Mouse (Mus musculus): ENCODE results near the gene Prune1. TPM values are rescaled to one million over a fixed set of nuclear protein-coding genes. Genes with fewer than 3 reads are reported as not detected.
A peak's percentile ranks its signal among the peaks of the same experiment; 100 is the strongest.

Gene Prune1
- polyA plus RNA-seq, 1 experiment from 2014 or later: 24.5 TPM

- no peak overlapping the region for H3K27ac ChIP-seq (replicated peaks)
- peaks cover 11% of the 10 kb centered on the region for H3K36me3 ChIP-seq
- ATAC-seq (ENCODE audit: extremely low read depth, insufficient number of reproducible peaks, low FRiP score, low TSS enrichment): no peak
- 67% methylated on average over 3 of the region's 3 CpGs for WGBS
- no peak overlapping the region for H3K4me2 ChIP-seq
- no peaks in the 10 kb centered on the region for H3K9me3 ChIP-seq
- no peaks in the 10 kb centered on the region for H3K27me3 ChIP-seq (replicated peaks)
- H3K4me1 ChIP-seq: peaks cover 8% of the 10 kb centered on the region
- no peak overlapping the region for H3K9ac ChIP-seq
- H3K4me3 ChIP-seq: no peak overlapping the region
Observed at GRCm38 (mm10) chr3:95301204-95301796, 19.4 kb upstream of the Prune1 start.

- peaks cover 39% of the 10 kb centered on the region for H3K36me3 ChIP-seq
- H3K4me3 ChIP-seq: no peak overlapping the region
- H3K27ac ChIP-seq (replicated peaks): no peak overlapping the region
- H3K4me1 ChIP-seq: peaks cover 14% of the 10 kb centered on the region
- H3K27me3 ChIP-seq (replicated peaks): no peaks in the 10 kb centered on the region
- no peaks in the 10 kb centered on the region for H3K9me3 ChIP-seq
- no peak overlapping the region for H3K4me2 ChIP-seq
- no peak overlapping the region for H3K9ac ChIP-seq
- 57% methylated on average over 7 of the region's 7 CpGs for WGBS
- no peak for ATAC-seq (ENCODE audit: extremely low read depth, insufficient number of reproducible peaks, low FRiP score, low TSS enrichment)
Observed at GRCm38 (mm10) chr3:95298018-95298417, 16.1 kb upstream of the Prune1 start.

DNA sequence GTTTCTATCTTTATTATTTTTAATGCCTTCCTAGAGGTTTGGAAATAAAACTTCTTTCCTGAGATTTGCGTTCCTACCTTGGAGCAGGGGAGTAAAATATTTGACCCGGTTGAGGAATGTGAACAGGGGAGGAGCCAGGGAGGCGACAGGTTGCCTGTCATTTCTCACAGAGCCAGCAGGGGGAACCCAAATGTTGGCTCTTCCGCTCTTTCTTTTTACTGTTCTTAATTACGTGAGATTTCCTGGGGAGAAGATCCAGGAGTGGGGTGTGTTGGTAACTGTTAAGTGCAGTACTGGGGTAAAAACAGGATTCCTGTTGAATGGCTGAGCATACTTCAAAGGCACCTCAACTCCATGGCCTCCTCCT, 14.2 kb upstream of the Prune1 start:
- no peak overlapping the region for H3K4me3 ChIP-seq
- H3K36me3 ChIP-seq: peaks cover 57% of the 10 kb centered on the region
- 11% methylated on average over 5 of the region's 5 CpGs for WGBS
- no peaks in the 10 kb centered on the region for H3K27me3 ChIP-seq (replicated peaks)
- H3K4me1 ChIP-seq: peaks cover 14% of the 10 kb centered on the region
- no peaks in the 10 kb centered on the region for H3K9me3 ChIP-seq
- H3K9ac ChIP-seq: no peak overlapping the region
- ATAC-seq (ENCODE audit: extremely low read depth, insufficient number of reproducible peaks, low FRiP score, low TSS enrichment): no peak
- H3K4me2 ChIP-seq: 0 out of 2 replicates have a peak overlapping the region, but pooled peaks have one; percentile 22
- no peak overlapping the region for H3K27ac ChIP-seq (replicated peaks)

- peaks cover 14% of the 10 kb centered on the region for H3K4me1 ChIP-seq
- H3K4me3 ChIP-seq: no peak overlapping the region
- no peaks in the 10 kb centered on the region for H3K27me3 ChIP-seq (replicated peaks)
- ATAC-seq (ENCODE audit: extremely low read depth, insufficient number of reproducible peaks, low FRiP score, low TSS enrichment): peak; percentile 23; the same call in 1 of the 2 replicates
- no peak overlapping the region for H3K9ac ChIP-seq
- no peaks in the 10 kb centered on the region for H3K9me3 ChIP-seq
- 75% methylated on average over 11 of the region's 11 CpGs for WGBS
- 0 out of 2 replicates have a peak overlapping the region, but pooled peaks have one; percentile 22 for H3K4me2 ChIP-seq
- H3K36me3 ChIP-seq: peaks cover 62% of the 10 kb centered on the region
- no peak overlapping the region for H3K27ac ChIP-seq (replicated peaks)
Observed at GRCm38 (mm10) chr3:95295321-95296102, 13.6 kb upstream of the Prune1 start.

- Histone ChIP-seq H3K9ac (no peak overlapping the region), H3K4me2 (no peak overlapping the region), H3K27ac (replicated peaks) (no peak overlapping the region), H3K4me1 (peaks cover 14% of the 10 kb centered on the region), H3K4me3 (no peak overlapping the region), H3K9me3 (no peaks in the 10 kb centered on the region), H3K36me3 (peaks cover 70% of the 10 kb centered on the region), H3K27me3 (replicated peaks) (no peaks in the 10 kb centered on the region)
- WGBS: 79% methylated on average over 5 of the region's 5 CpGs
- no peak for ATAC-seq (ENCODE audit: extremely low read depth, insufficient number of reproducible peaks, low FRiP score, low TSS enrichment)
Observed at GRCm38 (mm10) chr3:95294718-95295117, 12.8 kb upstream of the Prune1 start.

- no peak overlapping the region for H3K9ac ChIP-seq
- ATAC-seq (ENCODE audit: extremely low read depth, insufficient number of reproducible peaks, low FRiP score, low TSS enrichment): no peak
- H3K27me3 ChIP-seq (replicated peaks): no peaks in the 10 kb centered on the region
- WGBS: 86% methylated on average over 7 of the region's 7 CpGs
- no peak overlapping the region for H3K4me3 ChIP-seq
- H3K4me2 ChIP-seq: no peak overlapping the region
- H3K36me3 ChIP-seq: peaks cover 74% of the 10 kb centered on the region
- H3K27ac ChIP-seq (replicated peaks): no peak overlapping the region
- peaks cover 14% of the 10 kb centered on the region for H3K4me1 ChIP-seq
- H3K9me3 ChIP-seq: no peaks in the 10 kb centered on the region
Observed at GRCm38 (mm10) chr3:95294316-95294715, 12.4 kb upstream of the Prune1 start.

DNA sequence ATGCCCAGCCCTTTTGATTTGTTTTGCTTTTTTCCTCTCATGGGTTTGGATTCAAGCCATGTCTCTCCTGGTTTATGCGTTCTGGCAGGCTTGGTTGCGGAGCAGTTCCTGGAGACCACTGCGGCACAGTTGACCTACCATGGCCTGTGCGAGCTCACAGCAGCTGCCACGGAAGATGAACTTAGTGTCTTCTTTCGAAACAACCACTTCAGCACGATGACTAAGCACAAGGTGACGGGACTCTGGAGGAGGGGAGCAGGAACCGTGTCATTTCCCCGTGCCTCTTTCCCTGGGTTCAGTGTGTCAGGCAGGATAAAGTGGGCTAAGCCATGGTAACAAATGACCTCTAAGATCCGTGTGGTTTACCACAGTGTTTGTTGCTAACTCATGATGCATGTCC, 11.7 kb upstream of the Prune1 start:
- peaks cover 14% of the 10 kb centered on the region for H3K4me1 ChIP-seq
- peaks cover 81% of the 10 kb centered on the region for H3K36me3 ChIP-seq
- H3K9me3 ChIP-seq: no peaks in the 10 kb centered on the region
- WGBS: 69% methylated on average over 11 of the region's 11 CpGs
- no peak overlapping the region for H3K4me3 ChIP-seq
- H3K9ac ChIP-seq: no peak overlapping the region
- no peak for ATAC-seq (ENCODE audit: extremely low read depth, insufficient number of reproducible peaks, low FRiP score, low TSS enrichment)
- H3K4me2 ChIP-seq: no peak overlapping the region
- no peak overlapping the region for H3K27ac ChIP-seq (replicated peaks)
- no peaks in the 10 kb centered on the region for H3K27me3 ChIP-seq (replicated peaks)

GRCm38 (mm10) chr3:95292899-95293298, 11.0 kb upstream of the Prune1 start:
- Histone ChIP-seq H3K27me3 (replicated peaks) (no peaks in the 10 kb centered on the region), H3K4me2 (no peak overlapping the region), H3K36me3 (peaks cover 85% of the 10 kb centered on the region), H3K9ac (no peak overlapping the region), H3K9me3 (no peaks in the 10 kb centered on the region), H3K4me1 (peaks cover 13% of the 10 kb centered on the region), H3K4me3 (no peak overlapping the region), H3K27ac (replicated peaks) (no peak overlapping the region)
- ATAC-seq (ENCODE audit: extremely low read depth, insufficient number of reproducible peaks, low FRiP score, low TSS enrichment): no peak
- 78% methylated on average over 2 of the region's 2 CpGs for WGBS

GRCm38 (mm10) chr3:95291041-95291440, 9.2 kb upstream of the Prune1 start:
- Histone ChIP-seq H3K4me1 (peaks cover 6% of the 10 kb centered on the region), H3K27me3 (replicated peaks) (no peaks in the 10 kb centered on the region), H3K9me3 (no peaks in the 10 kb centered on the region), H3K4me3 (no peak overlapping the region), H3K9ac (no peak overlapping the region), H3K27ac (replicated peaks) (no peak overlapping the region), H3K4me2 (no peak overlapping the region), H3K36me3 (peaks cover 82% of the 10 kb centered on the region)
- 77% methylated on average over 4 of the region's 4 CpGs for WGBS
- no peak for ATAC-seq (ENCODE audit: extremely low read depth, insufficient number of reproducible peaks, low FRiP score, low TSS enrichment)

DNA sequence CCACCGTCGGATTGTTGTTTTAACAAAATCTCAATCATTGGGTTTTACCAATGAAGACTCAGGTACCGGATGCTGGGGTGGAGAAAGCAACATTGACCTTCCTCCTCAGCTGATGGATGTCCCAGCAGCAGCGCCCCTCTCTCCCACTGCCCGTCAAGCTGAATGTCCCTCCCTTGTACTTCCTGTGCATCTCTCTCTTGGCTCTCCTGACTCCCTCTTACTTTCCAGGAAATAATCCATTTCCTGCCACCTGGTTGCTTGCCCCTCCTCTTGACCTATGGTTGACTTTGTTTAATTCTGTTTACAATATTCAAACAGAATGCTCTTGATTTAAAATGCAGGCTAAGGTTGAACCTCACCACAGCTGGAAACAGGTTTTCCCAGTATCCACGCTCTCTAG, 8.3 kb upstream of the Prune1 start:
- no peaks in the 10 kb centered on the region for H3K9me3 ChIP-seq
- 72% methylated on average over 6 of the region's 6 CpGs for WGBS

GRCm38 (mm10) chr3:95289419-95289818, 7.5 kb upstream of the Prune1 start:
- Histone ChIP-seq H3K9me3 (no peaks in the 10 kb centered on the region), H3K36me3 (peaks cover 68% of the 10 kb centered on the region), H3K4me1 (peaks cover 9% of the 10 kb centered on the region), H3K9ac (no peak overlapping the region), H3K27ac (replicated peaks) (no peak overlapping the region), H3K4me3 (no peak overlapping the region), H3K4me2 (no peak overlapping the region), H3K27me3 (replicated peaks) (no peaks in the 10 kb centered on the region)
- ATAC-seq (ENCODE audit: extremely low read depth, insufficient number of reproducible peaks, low FRiP score, low TSS enrichment): 0 out of 2 replicates have a peak, but pooled peaks have one; percentile 12
- 85% methylated on average over 4 of the region's 4 CpGs for WGBS

More for the DNA sequence above, 8.3 kb upstream of the Prune1 start:
- H3K27ac ChIP-seq (replicated peaks): no peak overlapping the region
- H3K36me3 ChIP-seq: peaks cover 76% of the 10 kb centered on the region
- no peaks in the 10 kb centered on the region for H3K27me3 ChIP-seq (replicated peaks)
- H3K4me3 ChIP-seq: no peak overlapping the region
- H3K9ac ChIP-seq: no peak overlapping the region
- ATAC-seq (ENCODE audit: extremely low read depth, insufficient number of reproducible peaks, low FRiP score, low TSS enrichment): no peak
- H3K4me2 ChIP-seq: no peak overlapping the region
- peaks cover 3% of the 10 kb centered on the region; the same call in 1 of the 2 replicates for H3K4me1 ChIP-seq

GRCm38 (mm10) chr3:95287541-95287940, 5.7 kb upstream of the Prune1 start:
- Histone ChIP-seq H3K4me2 (no peak overlapping the region), H3K27ac (replicated peaks) (no peak overlapping the region), H3K9ac (no peak overlapping the region), H3K27me3 (replicated peaks) (no peaks in the 10 kb centered on the region), H3K9me3 (no peaks in the 10 kb centered on the region), H3K4me3 (no peak overlapping the region), H3K4me1 (peaks cover 18% of the 10 kb centered on the region), H3K36me3 (peaks cover 49% of the 10 kb centered on the region)
- 81% methylated on average over 3 of the region's 3 CpGs for WGBS
- no peak for ATAC-seq (ENCODE audit: extremely low read depth, insufficient number of reproducible peaks, low FRiP score, low TSS enrichment)
